Mouse (Mus musculus): ENCODE results near the gene Znrf2. TPM values are rescaled to one million over a fixed set of nuclear protein-coding genes. Genes with fewer than 3 reads are reported as not detected.

Gene Znrf2
- total RNA-seq, 2 experiments from 2014 or later = 20.1 to 24.3 TPM

GRCm38 (mm10) chr6:54917523-54917922 is 100.8 kb downstream of the Znrf2 start:
- DNase-seq = peak; percentile 71

DNA sequence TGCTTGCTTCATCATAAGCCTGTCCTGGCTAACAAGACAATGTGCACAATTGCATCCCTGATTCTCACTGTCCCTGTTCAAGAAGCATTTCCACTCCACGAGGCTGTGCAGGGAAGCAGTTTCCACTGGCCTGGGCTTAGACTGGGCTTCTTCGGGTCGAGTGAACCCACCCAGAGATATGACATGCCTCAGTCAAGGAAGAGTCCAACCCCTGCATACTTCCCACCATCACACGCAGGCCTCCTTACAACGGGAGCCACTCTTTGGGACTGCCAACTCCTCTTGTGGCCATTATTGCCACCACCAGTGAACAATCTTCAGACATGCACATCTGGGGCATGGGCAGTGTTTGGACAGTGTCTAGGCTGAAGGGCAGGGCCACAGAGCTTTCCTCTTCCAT is 101.8 kb downstream of the Znrf2 start:
- DNase-seq = no peak

DNA sequence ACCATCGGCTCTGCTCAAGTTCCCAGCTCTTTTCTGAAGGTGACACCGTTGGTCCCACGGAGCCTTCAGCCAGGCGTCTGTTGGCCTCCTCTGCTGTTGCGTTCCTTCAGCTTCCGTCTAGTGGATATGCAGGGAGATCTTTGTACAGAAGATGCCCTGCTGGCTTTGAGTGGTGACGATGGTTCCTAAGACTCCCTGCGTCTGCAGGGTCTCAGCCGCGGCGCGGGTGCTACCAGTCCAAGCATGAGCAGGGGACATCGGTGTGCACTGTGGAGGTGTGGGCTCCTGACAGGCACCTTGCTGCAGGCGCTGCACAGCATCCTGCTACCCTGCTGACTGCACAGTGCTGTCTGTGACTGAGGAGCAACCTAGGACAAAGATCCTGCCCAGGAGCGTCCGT is 107.8 kb downstream of the Znrf2 start:
- no peak for DNase-seq

GRCm38 (mm10) chr6:54925736-54926440 is 109.2 kb downstream of the Znrf2 start:
- DNase-seq = no peak

GRCm38 (mm10) chr6:54926899-54927298 is 110.2 kb downstream of the Znrf2 start:
- no peak for DNase-seq

GRCm38 (mm10) chr6:54927946-54928345 is 111.2 kb downstream of the Znrf2 start:
- DNase-seq = no peak

- no peak for DNase-seq
Measured at GRCm38 (mm10) chr6:54931641-54932040, 114.9 kb downstream of the Znrf2 start.

- DNase-seq = no peak
Measured at GRCm38 (mm10) chr6:54932526-54932925, 115.8 kb downstream of the Znrf2 start.

GRCm38 (mm10) chr6:54933216-54933615 is 116.5 kb downstream of the Znrf2 start:
- DNase-seq = no peak

- no peak for DNase-seq
Measured at GRCm38 (mm10) chr6:54933866-54934265, 117.2 kb downstream of the Znrf2 start.

- no peak for DNase-seq
Measured at GRCm38 (mm10) chr6:54934313-54934712, 117.6 kb downstream of the Znrf2 start.

DNA sequence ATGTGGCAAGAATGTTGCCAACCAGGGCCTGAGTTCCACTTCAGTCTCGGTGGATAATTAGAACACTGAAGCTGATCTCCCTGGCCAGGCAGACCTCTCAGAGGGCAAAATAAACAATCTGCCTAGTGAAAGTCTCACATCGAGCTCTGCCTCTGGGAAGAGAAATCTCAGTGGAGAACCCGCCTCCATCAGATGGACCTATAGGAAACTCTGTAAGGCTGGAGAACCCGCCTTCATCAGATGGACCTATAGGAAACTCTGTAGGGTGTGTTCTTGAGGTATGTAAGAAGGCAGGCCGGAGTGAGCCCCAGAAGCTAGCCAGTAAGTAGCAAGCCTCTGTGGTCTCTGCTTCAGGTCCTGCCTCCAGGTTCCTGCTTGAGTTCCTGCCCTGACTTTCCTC is 118.2 kb downstream of the Znrf2 start:
- DNase-seq = no peak

- no peak for DNase-seq
Measured at GRCm38 (mm10) chr6:54936496-54936895, 119.8 kb downstream of the Znrf2 start.

- peak; percentile 45 for DNase-seq
Measured at GRCm38 (mm10) chr6:54939631-54940030, 122.9 kb downstream of the Znrf2 start.

- peak; percentile 20 for DNase-seq
Measured at GRCm38 (mm10) chr6:54940126-54940525, 123.4 kb downstream of the Znrf2 start.

GRCm38 (mm10) chr6:54941149-54941548 is 124.4 kb downstream of the Znrf2 start:
- DNase-seq = no peak

Other genes with a start within 250 kb of the Znrf2 start
- gene Plekha8, start 221.8 kb upstream of the Znrf2 start, total RNA-seq (2021) = 10 to 100 TPM; 12.5 to 13.4 TPM
- 10 to 100 TPM; 14.4 to 17.0 TPM for gene Fkbp14, start 219.6 kb upstream of the Znrf2 start, total RNA-seq (2021)
- gene Mturn, start 135.3 kb upstream of the Znrf2 start, total RNA-seq (2021) = 1 to 10 TPM; 6.0 to 9.1 TPM
- 10 to 100 TPM in 1 of 2 experiments, 1 to 10 TPM in 1; 9.3 to 10.3 TPM for gene Nod1, start 155.7 kb downstream of the Znrf2 start, total RNA-seq (2021)
- gene Ggct, start 176.0 kb downstream of the Znrf2 start, total RNA-seq (2021) = 10 to 100 TPM in 1 of 2 experiments, 1 to 10 TPM in 1; 8.8 to 10.2 TPM
- gene Gars, start 221.1 kb downstream of the Znrf2 start, total RNA-seq (2021) = 10 to 100 TPM; 93.7 to 98.2 TPM